Mouse (Mus musculus): ENCODE measurements around the gene Slc6a11. TPM values are rescaled to one million over a fixed set of nuclear protein-coding genes. Genes with fewer than 3 reads are reported as not detected.

Gene Slc6a11
- total and polyA plus RNA-seq, 3 experiments = not detected

DNA sequence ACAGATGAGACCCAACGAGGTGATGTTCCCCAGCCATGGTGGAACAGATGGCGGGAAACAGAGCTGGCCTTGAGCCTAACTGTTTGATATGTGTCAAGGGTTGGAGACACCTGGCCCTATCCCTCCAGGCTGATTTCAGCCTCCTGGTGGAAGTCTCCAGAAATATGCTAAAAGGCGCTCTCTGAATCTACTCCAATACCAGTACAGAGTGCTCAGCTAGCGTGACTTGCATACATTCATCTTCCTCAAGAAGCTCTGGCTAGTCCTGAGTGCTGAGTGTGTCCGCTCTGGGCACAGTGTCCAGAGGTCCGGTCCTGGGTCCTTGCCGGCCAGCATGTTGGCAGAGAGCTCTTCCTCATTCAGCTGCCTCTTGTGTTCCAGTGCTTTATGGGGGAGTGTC is 27.8 kb downstream of the Slc6a11 start:
- Histone ChIP-seq H3K79me2 (replicated peaks; ENCODE audit: control insufficient read depth, insufficient read depth, low read length) (no peaks in the 10 kb centered on the region), H3K9ac (ENCODE audit: low read depth, low read length) (no peak overlapping the region), H3K4me1 (ENCODE audit: control insufficient read depth, insufficient read depth, low read length) (no peaks in the 10 kb centered on the region), H3K27ac (no peak overlapping the region), H3K36me3 (ENCODE audit: control insufficient read depth, insufficient read depth, low read length) (no peaks in the 10 kb centered on the region), H3K27me3 (ENCODE audit: control insufficient read depth, insufficient read depth, low read length) (no peaks in the 10 kb centered on the region), H3K4me3 (no peak overlapping the region)
- WGBS = 80% methylated on average over 7 of the region's 7 CpGs
- intact Hi-C loops (cut with DNase I) = no loop called here
- DNase-seq = no peak
- TF ChIP-seq POLR2A (IDR thresholded peaks at IDR 0.05; ENCODE audit: insufficient read depth, low read depth, low read length) (no peak), CTCF (IDR thresholded peaks at IDR 0.05) (no peak), EP300 (IDR thresholded peaks at IDR 0.05; ENCODE audit: insufficient read depth, low read depth, low read length) (no peak)

- no peak for DNase-seq
- Histone ChIP-seq H3K9ac (ENCODE audit: low read depth, low read length) (no peak overlapping the region), H3K27ac (no peak overlapping the region), H3K4me1 (ENCODE audit: control insufficient read depth, insufficient read depth, low read length) (no peaks in the 10 kb centered on the region), H3K4me3 (no peak overlapping the region), H3K79me2 (replicated peaks; ENCODE audit: control insufficient read depth, insufficient read depth, low read length) (no peaks in the 10 kb centered on the region), H3K27me3 (ENCODE audit: control insufficient read depth, insufficient read depth, low read length) (no peaks in the 10 kb centered on the region), H3K36me3 (ENCODE audit: control insufficient read depth, insufficient read depth, low read length) (no peaks in the 10 kb centered on the region)
- 65% methylated on average over 8 of the region's 8 CpGs for WGBS
- no peak for TF ChIP-seq EP300 (IDR thresholded peaks at IDR 0.05; ENCODE audit: insufficient read depth, low read depth, low read length)
- no peak for TF ChIP-seq CTCF (IDR thresholded peaks at IDR 0.05)
- no peak for TF ChIP-seq POLR2A (IDR thresholded peaks at IDR 0.05; ENCODE audit: insufficient read depth, low read depth, low read length)
- intact Hi-C loops (cut with DNase I) = no loop called here
These were observed 29.7 kb downstream of the Slc6a11 start for GRCm38 (mm10) chr6:114160732-114161131.

GRCm38 (mm10) chr6:114174052-114174397 is 43.0 kb downstream of the Slc6a11 start:
- TF ChIP-seq CTCF (IDR thresholded peaks at IDR 0.05) (no peak), EP300 (IDR thresholded peaks at IDR 0.05; ENCODE audit: insufficient read depth, low read depth, low read length) (no peak), POLR2A (IDR thresholded peaks at IDR 0.05; ENCODE audit: insufficient read depth, low read depth, low read length) (no peak)
- H3K27ac ChIP-seq = no peak overlapping the region
- no peak for DNase-seq
- no peak overlapping the region for H3K9ac ChIP-seq (ENCODE audit: low read depth, low read length)
- no peak overlapping the region for H3K4me3 ChIP-seq
- no peaks in the 10 kb centered on the region for H3K4me1 ChIP-seq (ENCODE audit: control insufficient read depth, insufficient read depth, low read length)
- no peaks in the 10 kb centered on the region for H3K79me2 ChIP-seq (replicated peaks; ENCODE audit: control insufficient read depth, insufficient read depth, low read length)
- intact Hi-C loops (cut with DNase I) = no loop called here
- WGBS = 5% methylated on average over 8 of the region's 8 CpGs
- H3K27me3 ChIP-seq (ENCODE audit: control insufficient read depth, insufficient read depth, low read length) = peaks cover 2% of the 10 kb centered on the region; the same call in 1 of the 2 replicates
- H3K36me3 ChIP-seq (ENCODE audit: control insufficient read depth, insufficient read depth, low read length) = no peaks in the 10 kb centered on the region

DNA sequence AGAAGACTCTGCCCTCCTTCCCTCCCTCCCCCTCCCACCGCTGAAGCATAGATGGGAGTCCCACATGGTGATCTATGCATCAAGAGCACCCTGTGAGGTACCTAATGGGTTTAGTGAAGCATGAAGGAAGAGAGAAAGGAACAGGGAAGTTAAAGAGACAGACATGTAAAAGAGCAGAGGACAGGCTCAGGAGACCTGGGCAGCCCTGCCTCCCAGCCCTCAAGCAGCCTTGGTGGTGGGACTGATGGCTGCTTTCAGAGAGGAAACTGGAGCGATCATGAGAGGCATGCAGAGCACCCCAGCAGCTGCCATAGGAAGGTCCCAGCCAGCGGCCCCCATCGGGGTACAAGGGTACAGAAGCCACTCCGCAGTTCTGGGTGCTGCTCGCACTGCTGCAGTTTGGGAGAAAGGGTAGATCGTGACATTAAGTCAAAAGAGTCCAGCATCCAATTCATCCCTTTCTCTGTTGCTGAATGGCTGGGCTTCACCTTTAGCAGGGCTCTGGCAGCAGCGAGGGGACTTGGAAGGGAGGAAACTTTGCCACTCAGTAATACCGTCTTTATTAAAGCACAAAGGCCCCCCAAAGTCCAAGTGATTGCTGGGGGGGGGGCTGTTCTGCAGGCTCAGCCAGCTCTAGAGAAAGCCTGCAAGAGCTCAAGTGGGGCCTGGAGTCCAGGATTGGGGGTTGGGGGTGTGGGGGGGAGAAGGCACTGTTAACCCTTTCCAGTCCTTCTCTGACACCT is 43.5 kb downstream of the Slc6a11 start:
- WGBS = 12% methylated on average over 9 of the region's 9 CpGs
- no peak overlapping the region for H3K9ac ChIP-seq (ENCODE audit: low read depth, low read length)
- no peaks in the 10 kb centered on the region for H3K36me3 ChIP-seq (ENCODE audit: control insufficient read depth, insufficient read depth, low read length)
- peaks cover 2% of the 10 kb centered on the region; the same call in 1 of the 2 replicates for H3K27me3 ChIP-seq (ENCODE audit: control insufficient read depth, insufficient read depth, low read length)
- no peaks in the 10 kb centered on the region for H3K79me2 ChIP-seq (replicated peaks; ENCODE audit: control insufficient read depth, insufficient read depth, low read length)
- intact Hi-C loops (cut with DNase I) = no loop called here
- DNase-seq = no peak
- no peak overlapping the region for H3K27ac ChIP-seq
- no peak overlapping the region for H3K4me3 ChIP-seq
- H3K4me1 ChIP-seq (ENCODE audit: control insufficient read depth, insufficient read depth, low read length) = no peaks in the 10 kb centered on the region
- TF ChIP-seq POLR2A (IDR thresholded peaks at IDR 0.05; ENCODE audit: insufficient read depth, low read depth, low read length) = no peak
- TF ChIP-seq CTCF (IDR thresholded peaks at IDR 0.05) = no peak

- Histone ChIP-seq H3K27me3 (ENCODE audit: control insufficient read depth, insufficient read depth, low read length) (peaks cover 2% of the 10 kb centered on the region; the same call in 1 of the 2 replicates), H3K79me2 (replicated peaks; ENCODE audit: control insufficient read depth, insufficient read depth, low read length) (no peaks in the 10 kb centered on the region), H3K36me3 (ENCODE audit: control insufficient read depth, insufficient read depth, low read length) (no peaks in the 10 kb centered on the region), H3K4me1 (ENCODE audit: control insufficient read depth, insufficient read depth, low read length) (no peaks in the 10 kb centered on the region), H3K9ac (ENCODE audit: low read depth, low read length) (no peak overlapping the region), H3K4me3 (no peak overlapping the region), H3K27ac (no peak overlapping the region)
- intact Hi-C loops (cut with DNase I) = no loop called here
- DNase-seq = no peak
- 73% methylated on average over 3 of the region's 3 CpGs for WGBS
- TF ChIP-seq POLR2A (IDR thresholded peaks at IDR 0.05; ENCODE audit: insufficient read depth, low read depth, low read length) = no peak
- TF ChIP-seq EP300 (IDR thresholded peaks at IDR 0.05; ENCODE audit: insufficient read depth, low read depth, low read length) = no peak
- TF ChIP-seq CTCF (IDR thresholded peaks at IDR 0.05) = no peak
These were observed 47.1 kb downstream of the Slc6a11 start for GRCm38 (mm10) chr6:114178141-114178540.

DNA sequence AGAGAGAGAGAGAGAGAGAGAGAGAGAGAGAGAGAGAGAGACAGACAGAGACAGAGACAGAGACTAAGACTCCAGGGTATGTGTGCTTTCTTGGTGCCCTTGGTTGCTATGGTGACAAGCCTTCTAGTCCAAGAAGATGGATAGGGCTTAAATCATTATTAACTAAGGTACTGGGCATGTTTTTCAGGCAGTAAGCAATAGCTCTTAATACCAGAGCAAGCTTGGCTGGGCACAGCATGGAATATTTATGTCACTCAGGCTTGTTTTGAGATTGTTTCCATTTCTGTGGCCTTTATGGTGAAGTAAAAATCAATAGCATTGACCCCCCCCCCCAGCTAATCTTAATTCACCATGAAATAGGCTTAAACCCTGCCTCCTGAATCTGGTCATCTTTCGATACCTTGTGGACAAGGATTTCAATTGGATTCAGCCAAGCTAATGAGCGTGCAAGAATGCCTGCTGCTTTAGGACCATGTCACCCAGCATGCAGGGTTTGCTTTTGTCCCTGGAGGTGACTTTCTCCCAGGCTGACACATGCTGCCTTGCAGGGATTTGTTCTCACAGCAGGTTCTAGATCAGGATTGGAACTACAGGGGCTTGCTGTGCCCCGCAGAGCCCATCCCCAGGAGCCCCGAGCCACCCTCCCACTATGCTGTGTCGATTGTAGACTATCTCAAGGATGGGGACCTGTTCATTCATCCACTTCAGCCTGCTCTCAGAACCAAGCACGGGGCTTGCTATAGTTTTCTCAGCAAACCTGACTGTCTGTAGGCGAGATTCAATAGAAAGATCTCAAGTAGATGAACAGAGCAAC is 51.5 kb downstream of the Slc6a11 start:
- intact Hi-C loops (cut with DNase I) = no loop called here
- WGBS = 54% methylated on average over 7 of the region's 7 CpGs
- H3K9ac ChIP-seq (ENCODE audit: low read depth, low read length) = no peak overlapping the region
- H3K4me3 ChIP-seq = no peak overlapping the region
- no peak for TF ChIP-seq POLR2A (IDR thresholded peaks at IDR 0.05; ENCODE audit: insufficient read depth, low read depth, low read length)
- no peak for TF ChIP-seq EP300 (IDR thresholded peaks at IDR 0.05; ENCODE audit: insufficient read depth, low read depth, low read length)
- no peak overlapping the region for H3K27ac ChIP-seq
- no peaks in the 10 kb centered on the region for H3K79me2 ChIP-seq (replicated peaks; ENCODE audit: control insufficient read depth, insufficient read depth, low read length)
- H3K36me3 ChIP-seq (ENCODE audit: control insufficient read depth, insufficient read depth, low read length) = no peaks in the 10 kb centered on the region
- H3K4me1 ChIP-seq (ENCODE audit: control insufficient read depth, insufficient read depth, low read length) = no peaks in the 10 kb centered on the region
- no peaks in the 10 kb centered on the region for H3K27me3 ChIP-seq (ENCODE audit: control insufficient read depth, insufficient read depth, low read length)
- DNase-seq = no peak
